Mouse (Mus musculus): ENCODE data around the gene Cyb5r2. TPM values are rescaled to one million over a fixed set of nuclear protein-coding genes. Genes with fewer than 3 reads are reported as not detected.

The Cyb5r2 gene
- total and polyA plus RNA-seq, 3 experiments: 0.17 TPM; not detected in 2

- DNase-seq (ENCODE audit: extremely low read depth): no peak
Measured at GRCm38 (mm10) chr7:107700646-107701045, 57.2 kb downstream of the Cyb5r2 start.

GRCm38 (mm10) chr7:107699926-107700325 lies 57.9 kb downstream of the Cyb5r2 start:
- no peak overlapping the region for H3K9ac ChIP-seq (ENCODE audit: insufficient read depth, low read depth)
- no peak overlapping the region for H3K4me3 ChIP-seq (replicated peaks in 1 of 3; ENCODE audit: low read depth in 2 of 3, low read length in 2 of 3, poor library complexity in 1 of 3)
- no peak overlapping the region for H3K4me2 ChIP-seq (ENCODE audit: insufficient read depth, low read depth, poor library complexity, severe bottlenecking)
- H3K79me2 ChIP-seq (replicated peaks; ENCODE audit: control insufficient read depth, extremely low read depth, insufficient read depth, poor library complexity, severe bottlenecking): no peaks in the 10 kb centered on the region; the same call in 1 of the 2 replicates
- dilution Hi-C loops (cut with MboI; ENCODE audit: extremely low pct_ligation_motif_present, extremely low pct_unique_long_range_greater_than_20kb, low sequenced_read_pairs) (no loop called here), in situ Hi-C loops (cut with MboI; ENCODE audit: low pct_ligation_motif_present, low pct_unique_long_range_greater_than_20kb, low sequenced_read_pairs) (no loop called here)
- no peak overlapping the region for H3K27ac ChIP-seq (ENCODE audit: insufficient read depth, low read depth)
- no peaks in the 10 kb centered on the region for H3K27me3 ChIP-seq (replicated peaks)
- DNase-seq (ENCODE audit: extremely low read depth): no peak
- TF ChIP-seq IRF4 (IDR thresholded peaks at IDR 0.05; ENCODE audit: low read depth, low read length) (no peak), HCFC1 (IDR thresholded peaks at IDR 0.05; ENCODE audit: low read depth, low read length) (no peak), MEF2A (IDR thresholded peaks at IDR 0.05; ENCODE audit: borderline replicate concordance, low read depth, low read length) (no peak), ETS1 (conservative IDR thresholded peaks at IDR 0.05; ENCODE audit: low read depth, low read length) (no peak)
- peaks cover 16 to 46% of the 10 kb centered on the region in 2 experiments for H3K4me1 ChIP-seq (ENCODE audit: control insufficient read depth in 1 of 2, insufficient read depth in 2 of 2)
- no peaks in the 10 kb centered on the region for H3K9me3 ChIP-seq (replicated peaks; ENCODE audit: low read length)
- H3K36me3 ChIP-seq (replicated peaks in 1 of 2; ENCODE audit: control insufficient read depth in 1 of 2, insufficient read depth in 1 of 2, low read length in 1 of 2): peaks cover 60 to 94% of the 10 kb centered on the region in 2 experiments

More at GRCm38 (mm10) chr7:107700646-107701045, 57.2 kb downstream of the Cyb5r2 start:
- Histone ChIP-seq H3K27ac (ENCODE audit: insufficient read depth, low read depth) (no peak overlapping the region), H3K27me3 (replicated peaks) (no peaks in the 10 kb centered on the region), H3K9me3 (replicated peaks; ENCODE audit: low read length) (no peaks in the 10 kb centered on the region), H3K9ac (ENCODE audit: insufficient read depth, low read depth) (no peak overlapping the region), H3K4me2 (ENCODE audit: insufficient read depth, low read depth, poor library complexity, severe bottlenecking) (no peak overlapping the region), H3K4me1 (ENCODE audit: control insufficient read depth in 1 of 2, insufficient read depth in 2 of 2) (peaks cover 16 to 46% of the 10 kb centered on the region in 2 experiments), H3K79me2 (replicated peaks; ENCODE audit: control insufficient read depth, extremely low read depth, insufficient read depth, poor library complexity, severe bottlenecking) (no peaks in the 10 kb centered on the region; the same call in 1 of the 2 replicates), H3K4me3 (replicated peaks in 1 of 3; ENCODE audit: low read depth in 2 of 3, low read length in 2 of 3, poor library complexity in 1 of 3) (no peak overlapping the region), H3K36me3 (replicated peaks in 1 of 2; ENCODE audit: control insufficient read depth in 1 of 2, insufficient read depth in 1 of 2, low read length in 1 of 2) (peaks cover 61 to 97% of the 10 kb centered on the region in 2 experiments)
- dilution Hi-C loops (cut with MboI; ENCODE audit: extremely low pct_ligation_motif_present, extremely low pct_unique_long_range_greater_than_20kb, low sequenced_read_pairs): no loop called here
- in situ Hi-C loops (cut with MboI; ENCODE audit: low pct_ligation_motif_present, low pct_unique_long_range_greater_than_20kb, low sequenced_read_pairs): no loop called here
- TF ChIP-seq PAX5 (IDR thresholded peaks at IDR 0.05; ENCODE audit: low read length) (no peak), HCFC1 (IDR thresholded peaks at IDR 0.05; ENCODE audit: low read depth, low read length) (no peak), RAD21 (IDR thresholded peaks at IDR 0.05; ENCODE audit: low read depth, low read length) (no peak), MAX (IDR thresholded peaks at IDR 0.05; ENCODE audit: low read length) (no peak), ELF1 (IDR thresholded peaks at IDR 0.05; ENCODE audit: low read depth, low read length) (no peak), UBTF (IDR thresholded peaks at IDR 0.05; ENCODE audit: low read depth, low read length) (no peak), ZC3H11A (IDR thresholded peaks at IDR 0.05; ENCODE audit: low read depth, low read length) (no peak), CHD1 (IDR thresholded peaks at IDR 0.05; ENCODE audit: low read depth, low read length) (no peak), POLR2AphosphoS2 (IDR thresholded peaks at IDR 0.05; ENCODE audit: low read depth, low read length) (no peak), JUN (IDR thresholded peaks at IDR 0.05; ENCODE audit: insufficient read depth, low read depth, low read length) (no peak), SIN3A (IDR thresholded peaks at IDR 0.05; ENCODE audit: low read length) (no peak), KAT2A (IDR thresholded peaks at IDR 0.05; ENCODE audit: insufficient replicate concordance, low read length) (no peak), POLR2A (IDR thresholded peaks at IDR 0.05; ENCODE audit: low read depth, low read length) (no peak), USF1 (IDR thresholded peaks at IDR 0.05; ENCODE audit: low read depth, low read length) (no peak), MXI1 (IDR thresholded peaks at IDR 0.05; ENCODE audit: low read depth, low read length) (no peak), CHD2 (IDR thresholded peaks at IDR 0.05; ENCODE audit: low read length) (no peak), USF2 (conservative IDR thresholded peaks at IDR 0.05; ENCODE audit: low read depth, low read length) (no peak), TBP (conservative IDR thresholded peaks at IDR 0.05; ENCODE audit: low read depth, low read length) (no peak), SMC3 (IDR thresholded peaks at IDR 0.05; ENCODE audit: low read depth, low read length) (no peak), EP300 (IDR thresholded peaks at IDR 0.05; ENCODE audit: low read length) (no peak)

Other genes starting within 250 kb of the Cyb5r2 start
- gene Olfml1, start 190.6 kb downstream of the Cyb5r2 start, total RNA-seq (2012; rRNA removed): not detected in 2 replicates
- gene Olfml1, start 190.6 kb downstream of the Cyb5r2 start, total RNA-seq (2014; rRNA removed): not detected in 2 replicates
- not detected in 2 replicates for gene Olfml1, start 190.6 kb downstream of the Cyb5r2 start, polyA plus RNA-seq (2012; ENCODE audit: insufficient read length, low read depth)
- 27.5 and 40.3 TPM in 2 replicates for gene Ppfibp2, start 162.8 kb downstream of the Cyb5r2 start, total RNA-seq (2012; rRNA removed)
- 30.2 and 32.9 TPM in 2 replicates for gene Ppfibp2, start 162.8 kb downstream of the Cyb5r2 start, total RNA-seq (2014; rRNA removed)
- 40.2 and 44.7 TPM in 2 replicates for gene Ppfibp2, start 162.8 kb downstream of the Cyb5r2 start, polyA plus RNA-seq (2012; ENCODE audit: insufficient read length, low read depth)
- gene 5330417H12Rik, start 132.9 kb downstream of the Cyb5r2 start, total RNA-seq (2012; rRNA removed): 0.13 TPM in 1 of 2 replicates, not detected in the other
- gene 5330417H12Rik, start 132.9 kb downstream of the Cyb5r2 start, total RNA-seq (2014; rRNA removed): not detected in 2 replicates
- not detected in 2 replicates for gene 5330417H12Rik, start 132.9 kb downstream of the Cyb5r2 start, polyA plus RNA-seq (2012; ENCODE audit: insufficient read length, low read depth)
- not detected in 2 replicates for gene Ovch2, start 43.2 kb upstream of the Cyb5r2 start, total RNA-seq (2012; rRNA removed)
- not detected in 2 replicates for gene Ovch2, start 43.2 kb upstream of the Cyb5r2 start, total RNA-seq (2014; rRNA removed)
- not detected in 2 replicates for gene Ovch2, start 43.2 kb upstream of the Cyb5r2 start, polyA plus RNA-seq (2012; ENCODE audit: insufficient read length, low read depth)
- gene Olfr467, start 54.2 kb upstream of the Cyb5r2 start, total RNA-seq (2012; rRNA removed): not detected in 2 replicates
- gene Olfr467, start 54.2 kb upstream of the Cyb5r2 start, total RNA-seq (2014; rRNA removed): not detected in 2 replicates
- gene Olfr467, start 54.2 kb upstream of the Cyb5r2 start, polyA plus RNA-seq (2012; ENCODE audit: insufficient read length, low read depth): not detected in 2 replicates
- gene Olfr469, start 67.5 kb upstream of the Cyb5r2 start, total RNA-seq (2012; rRNA removed): not detected in 2 replicates
- not detected in 2 replicates for gene Olfr469, start 67.5 kb upstream of the Cyb5r2 start, total RNA-seq (2014; rRNA removed)
- gene Olfr469, start 67.5 kb upstream of the Cyb5r2 start, polyA plus RNA-seq (2012; ENCODE audit: insufficient read length, low read depth): not detected in 2 replicates
- not detected in 2 replicates for gene Olfr470, start 89.5 kb upstream of the Cyb5r2 start, total RNA-seq (2012; rRNA removed)
- not detected in 2 replicates for gene Olfr470, start 89.5 kb upstream of the Cyb5r2 start, total RNA-seq (2014; rRNA removed)
- not detected in 2 replicates for gene Olfr470, start 89.5 kb upstream of the Cyb5r2 start, polyA plus RNA-seq (2012; ENCODE audit: insufficient read length, low read depth)
- gene Olfr472, start 139.9 kb upstream of the Cyb5r2 start, total RNA-seq (2012; rRNA removed): not detected in 2 replicates
- not detected in 2 replicates for gene Olfr472, start 139.9 kb upstream of the Cyb5r2 start, total RNA-seq (2014; rRNA removed)
- 0.04 TPM in 1 of 2 replicates, not detected in the other for gene Olfr472, start 139.9 kb upstream of the Cyb5r2 start, polyA plus RNA-seq (2012; ENCODE audit: insufficient read length, low read depth)
- gene Olfr473, start 172.4 kb upstream of the Cyb5r2 start, total RNA-seq (2012; rRNA removed): not detected in 2 replicates
- not detected in 2 replicates for gene Olfr473, start 172.4 kb upstream of the Cyb5r2 start, total RNA-seq (2014; rRNA removed)
- not detected in 2 replicates for gene Olfr473, start 172.4 kb upstream of the Cyb5r2 start, polyA plus RNA-seq (2012; ENCODE audit: insufficient read length, low read depth)
- gene Olfr474, start 196.6 kb upstream of the Cyb5r2 start, total RNA-seq (2012; rRNA removed): not detected in 2 replicates
- not detected in 2 replicates for gene Olfr474, start 196.6 kb upstream of the Cyb5r2 start, total RNA-seq (2014; rRNA removed)
- gene Olfr474, start 196.6 kb upstream of the Cyb5r2 start, polyA plus RNA-seq (2012; ENCODE audit: insufficient read length, low read depth): not detected in 2 replicates
- not detected in 2 replicates for gene Olfr476, start 206.8 kb upstream of the Cyb5r2 start, total RNA-seq (2012; rRNA removed)
- gene Olfr476, start 206.8 kb upstream of the Cyb5r2 start, total RNA-seq (2014; rRNA removed): not detected in 2 replicates
- gene Olfr476, start 206.8 kb upstream of the Cyb5r2 start, polyA plus RNA-seq (2012; ENCODE audit: insufficient read length, low read depth): not detected in 2 replicates
- not detected in 2 replicates for gene Olfr477, start 228.7 kb upstream of the Cyb5r2 start, total RNA-seq (2012; rRNA removed)
- gene Olfr477, start 228.7 kb upstream of the Cyb5r2 start, total RNA-seq (2014; rRNA removed): not detected in 2 replicates
- gene Olfr477, start 228.7 kb upstream of the Cyb5r2 start, polyA plus RNA-seq (2012; ENCODE audit: insufficient read length, low read depth): not detected in 2 replicates